Comparison of ENCODE assay signal across 8 mouse cellular contexts in the genomic region with DNA sequence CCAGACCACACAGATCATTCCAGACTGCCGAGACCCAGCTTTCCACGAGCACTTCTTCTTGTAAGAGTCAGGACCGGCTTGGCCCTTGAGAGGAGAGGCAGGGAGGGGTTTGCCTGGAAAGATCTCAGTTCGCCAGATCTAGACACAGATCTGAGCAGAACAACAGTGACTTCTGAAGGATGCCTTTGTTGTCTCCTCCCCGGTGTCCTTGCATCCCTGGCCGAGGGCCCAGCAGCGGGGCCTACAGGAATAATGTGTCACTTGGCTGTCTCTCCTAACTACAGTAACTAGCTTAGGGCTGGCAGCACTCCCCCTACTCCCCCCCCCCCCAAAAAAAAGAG. TPM values are rescaled to one million over a fixed set of nuclear protein-coding genes. Genes with fewer than 3 reads are reported as not detected.
A peak's percentile ranks its signal among the peaks of the same experiment; 100 is the strongest.
DNase-seq lines count a peak whose midpoint lies in the region; ATAC-seq lines count a peak whose summit lies in the region.

No protein-coding gene starts in this region.

- peak; percentile 57; the same call in 1 of the 2 replicates for ATAC-seq in midbrain, embryonic 15.5 days (replicated peaks)

- peak overlapping the region; percentile 42; the same call in 1 of the 2 replicates for H3K27ac ChIP-seq in midbrain, embryonic 15.5 days

- H3K36me3 ChIP-seq in midbrain, embryonic 15.5 days (replicated peaks) = no peaks in the 10 kb centered on the region

- H3K4me3 ChIP-seq in midbrain, embryonic 15.5 days = no peak overlapping the region

- WGBS in midbrain, embryonic 15.5 days = 54% methylated on average over 7 of the region's 7 CpGs

- intact Hi-C loops in heart, postnatal 36 days (cut with DNase I) = loop anchor here (5.0 kb wide), 1 partner anchor 86 kb away; no protein-coding TSS in a partner anchor

- no peaks in the 10 kb centered on the region for H3K27me3 ChIP-seq in midbrain, embryonic 15.5 days (replicated peaks)

- no peaks in the 10 kb centered on the region for H3K9me3 ChIP-seq in midbrain, embryonic 15.5 days

- H3K9ac ChIP-seq in midbrain, embryonic 15.5 days = no peak overlapping the region

- H3K4me1 ChIP-seq in midbrain, embryonic 15.5 days = peaks cover 25% of the 10 kb centered on the region

- H3K4me2 ChIP-seq in midbrain, embryonic 15.5 days = no peak overlapping the region

- peak; percentile 92 for DNase-seq in heart, adult 11 months
- DNase-seq in heart, postnatal 36 days = no peak
- DNase-seq in lung, postnatal 10 days = peak; percentile 58
- no peak for DNase-seq in lung, adult 18-20 months
- peak; percentile 60 to 63 for DNase-seq in cerebellum, postnatal 14 days
- no peak for DNase-seq in thymus, postnatal 25 days
- DNase-seq in left cerebral cortex, adult 18-20 months (ENCODE audit: low spot score in 2 of 2) = no peak

RNA-seq across cellular contexts. Expression of gene Rgs3, which starts 46.9 kb away (rescaled TPM):
- 10 to 100 TPM; 26.8 to 37.1 TPM for total RNA-seq in heart, postnatal 36 days (2021)
- polyA plus RNA-seq in midbrain, embryonic 15.5 days (2015; fragmentation: Nextera tagmentation; extraction: Ambion mirVana) = 76.6 and 80.1 TPM in 2 replicates
- total RNA-seq in left cerebral cortex, adult 18-20 months (2021) = 10 to 100 TPM; 25.7 TPM

Comparison
In these comparisons a context has a peak if more than half of its experiments do, and no peak if none do; other contexts are left out.
1. DNase-seq: peak in heart, adult 11 months (single experiment), lung, postnatal 10 days (single experiment) and cerebellum, postnatal 14 days (2 of 2); none in heart, postnatal 36 days (0 of 2), lung, adult 18-20 months (0 of 2), thymus, postnatal 25 days (single experiment) and left cerebral cortex, adult 18-20 months (0 of 2).